Mouse (Mus musculus): ENCODE data around the gene Ccdc33.

The Ccdc33 gene

DNA sequence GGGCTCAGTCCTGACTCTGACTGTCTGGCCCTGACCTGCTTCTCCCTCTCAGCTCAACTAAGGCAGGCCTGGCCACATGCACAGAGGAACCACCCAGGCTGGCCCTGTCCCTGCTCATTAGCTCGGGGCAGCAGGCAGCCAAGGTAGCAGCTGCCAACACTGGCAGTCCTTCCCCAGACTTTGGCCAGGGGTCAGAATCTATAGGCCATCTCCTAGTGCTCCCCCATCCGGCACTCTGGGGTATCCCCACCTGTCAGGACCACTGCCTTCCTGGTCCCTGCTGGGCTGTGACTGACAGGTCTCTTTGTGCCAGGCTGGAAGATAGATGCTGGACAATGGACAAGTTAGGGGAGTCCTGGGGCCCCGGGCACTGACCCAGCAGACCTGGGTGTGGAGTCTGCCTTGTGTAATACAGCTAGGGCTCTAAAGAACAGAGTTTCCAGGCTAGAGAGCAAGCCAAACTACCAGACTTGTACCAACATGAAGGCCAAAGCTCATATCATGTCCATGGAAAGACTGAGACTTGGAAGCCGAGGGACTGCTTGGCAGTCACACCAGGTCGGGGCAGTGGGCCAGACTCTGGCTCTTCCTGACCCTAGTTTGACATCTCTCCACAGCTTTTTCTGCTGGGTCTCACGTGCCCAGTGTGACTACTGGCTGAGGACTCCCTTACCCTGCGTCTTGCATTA lies 25.9 kb downstream of the Ccdc33 start:
- no peak for DNase-seq (ENCODE audit: extremely low spot score, low read depth, low spot score)

DNA sequence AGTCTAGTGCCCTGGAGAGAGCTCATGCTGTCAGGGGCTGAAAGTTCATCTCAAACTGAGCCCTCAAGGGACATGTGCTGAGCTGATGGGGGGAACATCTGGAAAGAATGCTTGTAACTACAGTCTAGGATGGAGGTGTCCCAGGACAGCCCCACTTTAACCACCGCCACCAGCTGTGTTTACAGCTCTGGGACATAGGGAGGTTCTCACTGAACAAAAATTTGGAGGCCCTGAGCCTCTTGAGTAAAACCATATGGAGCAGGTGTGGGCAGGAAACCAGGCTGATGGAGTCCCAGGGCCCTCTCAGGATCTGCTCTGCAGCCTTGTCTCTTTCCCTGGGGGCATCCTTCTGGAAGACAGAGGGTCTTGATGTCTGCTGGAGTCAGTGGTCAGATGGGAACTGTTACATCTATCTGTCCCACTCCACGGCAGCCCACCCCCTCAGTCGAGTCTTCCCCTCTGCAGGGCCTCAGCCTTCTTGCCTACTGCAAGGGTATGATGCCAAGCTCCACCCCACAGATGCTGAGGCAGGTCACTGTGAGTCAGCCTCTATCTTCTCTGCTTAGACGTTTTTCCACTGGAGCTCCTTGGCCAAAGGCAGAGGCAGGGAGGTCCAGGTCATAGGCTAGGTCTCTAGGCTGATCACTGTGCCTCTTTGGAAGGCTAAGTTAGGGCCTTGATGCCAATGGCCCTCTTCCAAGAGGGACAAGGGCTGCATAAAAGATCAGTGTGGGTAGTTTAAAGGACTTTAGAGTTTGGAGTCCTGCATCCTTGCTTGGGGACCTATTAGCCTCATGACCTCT lies 26.8 kb downstream of the Ccdc33 start:
- no peak for DNase-seq (ENCODE audit: extremely low spot score, low read depth, low spot score)

DNA sequence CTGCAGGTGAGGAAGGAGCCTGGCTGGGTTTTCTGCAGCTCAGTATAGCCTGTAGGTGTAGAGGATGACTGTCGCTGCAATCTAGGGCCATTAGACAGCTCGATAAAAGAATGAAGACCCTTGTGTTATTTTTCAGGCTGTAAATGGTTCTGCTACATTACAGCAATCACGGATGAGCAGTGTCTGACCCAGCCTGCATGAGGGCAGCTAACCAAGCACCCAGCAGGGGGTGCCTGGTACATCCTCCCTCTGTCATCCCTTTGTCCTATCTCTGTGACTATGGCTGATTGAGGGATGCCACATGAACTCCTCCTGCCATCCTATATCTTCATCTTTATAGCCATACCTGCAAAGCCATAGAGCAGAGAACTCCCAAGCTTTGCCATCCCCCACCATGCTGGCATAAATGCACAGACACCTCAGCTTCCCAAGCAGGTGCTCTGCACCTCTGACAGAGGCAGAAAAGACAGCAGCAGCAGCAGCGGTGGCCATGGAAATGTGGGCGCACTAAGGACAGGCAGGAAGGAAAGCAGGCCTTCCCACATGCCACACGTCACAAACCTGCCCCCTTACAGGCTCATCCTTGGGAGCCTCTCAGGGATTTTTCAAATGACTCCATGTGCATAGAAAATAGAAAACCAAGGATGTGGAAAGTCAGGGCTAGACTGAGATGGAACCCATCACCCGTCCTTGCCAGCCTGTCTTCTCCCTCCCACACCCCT lies 31.2 kb downstream of the Ccdc33 start:
- DNase-seq (ENCODE audit: extremely low spot score, low read depth, low spot score), result no peak

DNA sequence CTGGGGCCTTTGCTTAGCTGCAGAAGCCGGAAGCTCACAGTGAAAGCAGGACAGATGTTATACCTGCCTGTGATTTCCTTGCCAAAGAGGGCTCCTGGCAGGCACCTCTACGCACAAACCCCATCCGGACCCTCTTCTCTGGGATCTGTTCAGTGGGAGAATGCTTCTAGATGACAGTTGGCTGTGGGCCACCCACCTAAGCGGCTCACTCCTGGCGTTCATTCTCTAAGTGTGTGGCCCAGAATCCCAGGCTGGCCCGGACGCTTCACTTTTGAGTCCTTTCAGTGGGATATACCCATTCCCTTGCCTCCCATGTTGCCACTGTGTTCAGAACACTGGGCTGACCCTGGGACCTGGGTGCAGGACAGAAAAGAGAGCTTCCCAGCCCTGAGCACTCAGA lies 31.8 kb downstream of the Ccdc33 start:
- DNase-seq (ENCODE audit: extremely low spot score, low read depth, low spot score), result no peak

DNA sequence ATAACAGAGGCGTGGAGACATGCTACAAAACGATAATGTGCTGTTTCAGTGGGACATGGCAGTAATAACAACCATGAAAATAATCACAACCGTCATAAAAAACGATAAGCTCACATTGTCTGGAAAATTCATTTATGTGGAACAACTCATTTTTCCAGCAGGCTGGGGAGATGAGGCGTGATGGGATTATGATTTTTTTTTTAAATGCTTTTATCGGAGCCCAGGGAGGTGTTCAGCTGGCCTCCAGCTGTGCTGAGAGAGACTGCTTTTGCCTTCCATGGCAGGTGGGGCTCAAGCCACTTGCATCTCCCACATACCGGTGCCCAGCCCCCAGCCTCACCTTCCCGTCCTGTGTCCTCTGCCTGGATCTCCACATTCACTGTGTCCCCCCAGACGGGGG lies 32.4 kb downstream of the Ccdc33 start:
- DNase-seq (ENCODE audit: extremely low spot score, low read depth, low spot score), result no peak

DNA sequence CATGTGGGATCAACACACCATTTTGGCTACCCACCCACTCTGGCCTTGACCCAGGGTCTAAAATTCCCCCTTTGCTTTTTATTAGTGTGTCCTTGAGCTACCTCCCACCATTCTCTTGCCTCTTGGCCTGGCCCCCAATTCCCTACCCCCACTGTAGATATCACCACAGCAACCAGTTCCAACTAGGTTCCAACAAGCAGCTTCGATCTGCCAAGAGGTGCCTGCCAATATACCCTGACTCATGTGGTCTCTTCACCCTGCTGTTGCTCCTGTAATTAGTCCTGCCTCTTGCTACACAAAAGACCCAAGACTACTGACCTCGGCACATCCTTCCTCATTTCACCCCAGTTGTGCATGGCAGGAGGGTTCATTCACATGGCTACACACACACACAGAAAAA lies 33.5 kb downstream of the Ccdc33 start:
- DNase-seq (ENCODE audit: extremely low spot score, low read depth, low spot score), result no peak

DNA sequence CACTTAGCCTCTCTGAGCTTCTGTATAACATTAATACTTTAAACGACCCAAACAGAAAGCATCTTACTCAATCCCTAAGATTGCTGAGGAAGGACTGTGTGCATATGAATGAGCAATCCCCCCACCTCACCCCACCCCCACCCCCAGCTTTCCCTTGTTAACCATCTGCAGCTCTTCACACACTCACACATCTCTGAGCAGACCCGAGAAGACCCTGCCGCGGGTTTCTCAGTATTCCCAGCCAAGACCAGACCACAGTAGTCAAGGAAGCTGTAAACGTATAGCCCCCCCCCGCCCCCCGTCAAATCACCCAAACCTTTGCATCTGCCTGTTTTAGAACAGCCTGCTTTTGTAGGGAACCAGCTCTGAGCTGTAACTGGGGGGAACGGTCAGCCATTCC lies 34.0 kb downstream of the Ccdc33 start:
- DNase-seq (ENCODE audit: extremely low spot score, low read depth, low spot score), result no peak

DNA sequence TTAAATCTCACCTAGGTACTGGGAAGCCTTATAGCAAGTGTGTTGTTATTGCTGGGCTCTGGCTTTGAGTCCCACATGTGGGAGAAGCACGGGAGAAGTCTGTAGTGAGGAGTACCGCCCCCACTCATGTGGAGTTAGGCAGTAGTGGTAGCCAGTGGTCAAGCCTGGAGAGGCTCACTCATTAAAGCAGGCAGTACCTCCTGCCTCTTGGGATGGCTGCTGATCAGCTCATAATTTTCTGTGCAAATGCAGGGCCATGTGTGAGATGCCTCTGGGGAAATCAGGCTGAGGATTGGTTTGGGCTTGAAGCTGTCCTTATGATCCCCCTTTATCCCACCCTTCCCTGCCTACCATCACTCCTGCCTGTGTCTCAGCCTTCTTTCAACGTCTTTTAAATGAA lies 44.1 kb downstream of the Ccdc33 start:
- no peak for DNase-seq (ENCODE audit: extremely low spot score, low read depth, low spot score)

DNA sequence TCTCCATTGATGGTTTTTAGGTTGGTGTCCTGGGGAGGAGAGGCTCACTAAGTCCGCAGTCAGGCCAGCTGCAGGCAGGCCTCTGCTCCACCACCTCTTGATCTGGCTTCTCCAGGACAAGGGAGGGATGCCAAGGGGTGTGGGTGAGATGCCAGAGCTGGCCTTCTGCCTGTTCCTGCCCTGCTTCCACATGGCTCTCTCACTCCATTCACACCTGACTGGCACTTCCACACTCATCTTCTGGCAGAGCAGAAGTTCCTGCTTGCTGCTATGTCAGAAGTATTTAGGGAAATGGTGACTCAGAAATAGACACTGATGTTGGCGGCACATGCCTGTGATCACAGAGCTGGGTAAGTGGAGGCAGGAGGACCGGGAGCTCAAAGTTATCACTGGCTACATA lies 51.1 kb downstream of the Ccdc33 start:
- DNase-seq (ENCODE audit: extremely low spot score, low read depth, low spot score), result no peak

DNA sequence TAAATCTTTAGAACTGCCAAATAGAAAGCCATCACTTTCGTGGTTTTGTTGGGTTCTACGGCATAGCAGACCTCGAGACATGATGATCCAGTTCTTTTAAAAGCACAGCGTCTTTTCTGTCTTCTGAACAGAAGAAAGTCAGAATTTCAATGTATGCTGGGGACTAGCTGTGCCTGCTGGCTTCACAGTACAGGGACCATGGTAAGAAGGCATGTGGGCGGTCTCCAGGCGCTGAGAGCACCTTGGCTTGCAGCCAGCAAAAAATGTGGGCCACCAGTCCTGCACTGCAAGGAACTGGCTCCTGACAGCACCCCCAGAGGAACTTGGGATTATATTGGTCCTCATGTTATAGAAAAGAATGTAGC lies 51.9 kb downstream of the Ccdc33 start:
- DNase-seq (ENCODE audit: extremely low spot score, low read depth, low spot score), result no peak

DNA sequence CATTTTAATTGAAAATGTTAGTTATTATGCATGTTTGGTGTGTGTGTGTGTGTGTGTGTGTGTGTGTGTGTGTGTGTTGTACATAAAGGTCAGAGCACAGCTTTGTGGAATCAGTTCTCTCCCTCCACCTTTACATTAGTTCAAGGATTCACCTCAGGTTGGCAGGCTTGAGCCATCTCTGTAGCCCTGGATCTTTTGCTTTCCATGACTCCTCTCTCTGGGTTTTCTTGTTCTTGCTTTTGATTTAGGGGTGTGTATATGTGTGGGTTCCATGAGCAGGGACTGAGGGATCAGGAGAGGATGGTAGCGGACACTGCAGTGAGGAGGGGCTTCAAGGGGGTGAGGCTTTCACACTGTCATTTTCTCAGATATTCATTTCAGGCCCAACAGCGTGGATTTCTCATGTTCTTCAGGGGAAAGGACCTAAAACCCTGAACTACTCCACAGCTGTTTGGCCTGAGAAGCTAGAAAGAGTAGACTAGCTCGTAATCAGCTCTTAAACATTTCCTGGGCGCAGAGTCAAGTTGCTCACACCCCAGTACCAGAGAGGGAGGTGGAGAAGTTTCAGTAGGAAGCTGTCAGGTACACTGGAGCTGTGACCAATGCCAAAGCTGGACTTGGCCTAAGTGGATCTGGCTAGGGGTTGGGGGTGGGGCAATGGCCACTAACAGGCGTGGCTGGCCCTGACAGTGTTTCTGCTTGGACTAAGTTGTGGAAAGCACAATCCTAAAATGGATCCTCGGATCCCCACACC lies 52.5 kb downstream of the Ccdc33 start:
- no peak for DNase-seq (ENCODE audit: extremely low spot score, low read depth, low spot score)

DNA sequence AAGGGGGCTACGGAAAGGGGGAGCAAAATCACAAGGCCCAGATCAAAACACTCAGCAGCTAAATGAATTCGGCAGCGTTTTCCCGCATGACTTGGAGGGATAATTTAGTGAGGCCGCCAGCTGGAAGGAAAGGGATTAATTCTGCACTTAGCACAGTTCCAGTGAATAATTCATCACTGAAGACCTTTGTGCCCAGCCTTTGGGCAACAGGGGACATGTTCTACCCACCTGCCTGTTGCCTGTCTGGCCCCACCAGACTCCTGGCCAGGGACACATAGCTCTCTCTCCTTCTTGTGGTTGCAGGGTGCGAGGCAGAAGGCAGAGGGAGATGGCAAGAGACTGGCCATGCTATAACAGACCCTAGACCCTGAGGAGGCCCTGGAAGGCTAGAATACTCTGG lies 53.1 kb downstream of the Ccdc33 start:
- DNase-seq (ENCODE audit: extremely low spot score, low read depth, low spot score), result no peak

DNA sequence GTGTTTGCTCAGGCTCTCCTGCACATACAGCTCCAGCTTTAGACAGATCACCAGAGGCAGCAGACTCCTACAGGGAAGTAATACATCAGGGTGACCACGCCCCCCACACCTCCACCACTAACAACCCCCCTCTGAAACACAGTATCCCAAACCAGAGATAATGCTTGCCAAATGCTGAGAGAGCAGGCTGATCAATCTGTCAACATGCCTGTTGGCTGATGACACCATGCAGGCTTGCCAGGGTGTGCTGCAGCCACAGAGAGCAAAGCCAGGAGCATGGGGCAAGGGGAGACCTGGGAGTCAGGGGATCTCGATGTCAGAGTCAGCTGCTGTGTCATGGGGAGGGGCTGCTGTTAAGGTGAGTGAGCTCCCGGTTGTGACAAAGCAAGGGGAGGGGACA lies 55.1 kb downstream of the Ccdc33 start, which contains the start of gene Stra6:
TSS of gene Stra6 (plus strand) at position 258 of the 400 bp plus-strand sequence.
- DNase-seq (ENCODE audit: extremely low spot score, low read depth, low spot score), result no peak

DNA sequence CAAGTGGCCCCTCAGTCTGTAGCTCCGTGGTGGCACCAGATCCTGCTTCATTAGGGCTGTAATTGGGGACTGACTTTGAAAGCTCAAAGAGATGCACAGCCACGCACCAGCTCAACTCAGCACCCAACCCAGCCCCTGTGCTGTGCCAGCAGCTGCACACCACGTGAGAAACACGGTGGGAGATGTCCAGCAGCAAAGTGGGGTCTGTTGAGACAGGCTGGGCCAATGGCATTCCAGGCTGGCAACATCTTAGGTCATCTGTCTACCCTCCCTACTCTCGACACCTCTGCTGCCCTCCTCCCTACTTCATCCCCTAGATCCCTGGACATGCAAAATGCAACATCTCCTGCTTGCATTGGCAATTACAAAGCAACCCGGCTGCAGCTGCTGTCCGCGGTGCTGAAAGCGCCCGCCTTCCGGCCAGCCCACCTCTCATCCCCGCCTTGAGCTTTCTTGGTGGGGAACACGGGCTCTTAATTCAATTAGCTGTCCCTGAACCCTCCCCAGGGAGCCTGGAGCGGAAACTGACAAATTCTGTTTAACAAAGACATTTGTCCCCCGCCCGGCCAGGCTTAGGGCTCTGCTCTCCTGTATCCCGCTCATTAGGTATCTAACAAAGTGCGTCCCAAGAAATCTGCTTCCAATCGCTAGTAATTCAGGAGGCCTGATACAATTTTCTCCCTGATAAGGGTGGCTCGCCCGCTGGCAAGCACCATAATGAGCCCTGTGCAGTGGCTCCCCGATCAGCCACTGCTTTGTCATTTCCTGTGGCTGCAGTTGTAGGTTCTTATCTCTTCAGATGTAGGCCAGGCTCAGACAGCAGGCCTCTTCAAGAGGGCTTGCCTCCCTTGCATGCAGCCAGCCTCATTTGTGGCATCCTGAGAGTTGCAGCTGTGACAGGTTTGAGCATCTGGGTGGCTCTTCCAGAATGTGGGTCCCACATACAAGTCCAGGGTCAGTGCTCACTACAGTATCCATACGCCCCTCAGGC lies 57.7 kb downstream of the Ccdc33 start:
- DNase-seq (ENCODE audit: extremely low spot score, low read depth, low spot score), result no peak

DNA sequence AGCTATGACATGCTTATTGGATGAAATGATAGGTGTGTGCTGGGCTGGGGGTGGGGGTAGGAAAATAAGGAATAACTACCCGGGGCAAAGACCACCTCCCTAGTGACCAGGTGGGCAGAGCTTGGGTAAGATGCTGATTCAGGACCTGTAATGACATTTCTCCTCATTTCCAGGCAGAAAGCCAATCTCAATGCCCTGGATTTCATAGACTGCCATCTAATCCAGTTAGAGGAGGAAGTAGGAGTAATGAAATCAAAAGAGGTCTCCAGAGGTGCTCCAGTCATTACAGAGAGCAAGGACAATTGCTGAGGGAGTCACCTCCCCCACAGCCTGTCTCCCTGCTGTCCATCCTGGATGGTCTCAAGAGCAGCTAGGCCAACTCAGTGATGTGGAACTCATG lies 58.7 kb downstream of the Ccdc33 start:
- DNase-seq (ENCODE audit: extremely low spot score, low read depth, low spot score), result no peak

DNA sequence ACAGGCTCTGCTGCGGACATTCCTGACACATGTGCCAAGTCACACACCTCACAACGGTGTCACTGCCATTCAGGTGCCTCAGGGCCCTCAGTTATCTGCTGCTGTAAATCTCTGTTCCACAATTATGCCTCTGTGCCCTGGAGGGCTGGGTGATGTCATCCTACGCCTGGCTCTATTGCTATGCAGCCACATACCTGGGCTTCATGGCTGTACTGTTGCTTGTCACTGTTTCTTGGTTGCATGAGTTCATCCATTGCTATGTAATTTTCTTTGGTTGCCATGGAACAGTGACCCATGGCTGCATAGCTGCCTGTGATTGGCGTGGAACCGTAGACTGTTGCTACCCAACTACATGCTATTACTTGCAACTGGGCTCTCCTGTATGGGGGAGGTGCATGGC lies 63.0 kb downstream of the Ccdc33 start:
- DNase-seq (ENCODE audit: extremely low spot score, low read depth, low spot score), result no peak

DNA sequence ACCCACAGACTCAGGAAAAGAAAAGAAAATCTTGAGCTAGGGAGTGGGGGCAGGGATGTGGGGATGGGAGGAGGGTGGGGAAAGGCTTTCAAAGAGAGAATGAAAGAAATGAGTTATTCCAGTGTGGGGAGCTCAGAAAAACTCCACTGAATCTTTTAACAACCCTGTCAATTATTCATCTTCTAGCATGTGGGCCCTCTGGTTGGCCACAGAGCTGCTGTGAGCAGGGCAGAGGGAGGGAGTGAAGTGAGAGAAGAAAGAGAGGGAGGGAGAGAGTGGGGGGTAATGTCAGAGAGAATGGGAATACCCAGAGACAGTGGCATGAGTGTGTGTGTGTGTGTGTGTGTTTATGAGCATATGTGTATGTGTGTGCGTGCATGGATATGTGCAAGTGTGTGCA lies 64.6 kb downstream of the Ccdc33 start:
- DNase-seq (ENCODE audit: extremely low spot score, low read depth, low spot score), result no peak

DNA sequence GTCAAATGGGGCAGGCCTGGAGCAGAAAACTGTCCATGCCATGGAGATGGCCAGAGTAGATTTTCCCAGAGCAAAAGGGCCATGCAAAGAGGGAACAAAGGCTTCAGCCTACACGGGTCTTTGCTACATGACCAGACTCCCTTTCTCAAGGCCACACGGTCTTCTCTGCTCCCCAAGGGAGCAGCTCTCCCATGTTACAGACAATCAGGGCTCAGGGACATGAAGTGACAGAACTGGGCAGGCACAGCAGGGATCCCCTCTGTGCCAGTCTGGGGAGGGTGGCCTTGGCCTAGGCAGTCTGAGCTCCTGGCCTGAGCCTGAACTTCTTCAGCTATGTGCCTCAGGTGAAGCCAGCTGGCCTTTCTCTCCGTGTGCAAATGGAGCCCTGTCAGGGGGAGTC lies 65.1 kb downstream of the Ccdc33 start:
- DNase-seq (ENCODE audit: extremely low spot score, low read depth, low spot score), result no peak

DNA sequence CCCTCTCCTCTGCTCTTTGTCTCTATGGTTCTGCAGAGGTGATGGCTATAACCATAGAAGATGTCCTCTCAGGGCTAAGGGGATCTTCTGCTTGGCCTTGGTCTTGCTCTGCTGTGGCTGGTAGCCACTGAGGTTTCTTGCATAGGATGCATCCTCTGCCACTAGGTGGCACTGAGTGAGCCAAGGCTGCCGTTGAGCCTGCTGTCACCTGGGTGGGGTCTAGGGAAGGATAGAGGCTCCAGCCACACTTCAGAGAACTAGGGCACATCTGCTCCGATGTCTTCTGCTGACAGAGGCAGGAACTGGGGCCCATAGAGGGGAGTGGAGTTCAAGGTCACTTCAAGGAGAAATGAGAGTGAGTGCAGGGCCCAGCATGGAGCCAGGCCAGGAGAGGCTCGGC lies 65.5 kb downstream of the Ccdc33 start:
- no peak for DNase-seq (ENCODE audit: extremely low spot score, low read depth, low spot score)

DNA sequence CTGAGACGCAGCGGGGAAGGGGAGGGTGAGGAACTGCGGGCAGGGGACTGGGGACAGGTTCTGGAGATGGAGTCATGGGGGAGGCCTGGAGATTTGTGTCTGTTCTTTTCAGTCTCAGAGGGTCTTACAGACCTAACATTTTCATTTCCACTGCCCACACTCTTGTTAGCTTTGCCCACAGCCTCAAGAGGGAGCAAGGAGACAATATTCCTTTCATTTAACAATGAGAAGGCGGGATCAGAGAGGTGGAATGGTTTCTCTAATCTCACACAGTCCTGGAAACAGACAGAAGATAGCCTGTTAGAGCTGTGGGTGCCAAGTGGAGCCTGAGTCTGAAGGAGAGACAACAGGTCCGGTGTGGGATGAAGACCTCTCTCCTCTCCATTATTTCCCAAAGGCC lies 66.7 kb downstream of the Ccdc33 start:
- no peak for DNase-seq (ENCODE audit: extremely low spot score, low read depth, low spot score)
